Mouse (Mus musculus) CH12.LX (cell line): ENCODE data around the gene Ctdsp1. TPM values are rescaled to one million over a fixed set of nuclear protein-coding genes. Genes with fewer than 3 reads are reported as not detected.

Experiments used
- DNase-seq: peaks from one replicate; pipeline ENCODE4 v3.0.0-alpha.2; 2013; ENCODE audit errors: extremely low read depth
- H3K27ac ChIP-seq: 2 replicates; pipeline ENCODE4 v1.5.1; 2012; ENCODE audit warnings: low read depth, mild to moderate bottlenecking, control low read depth, moderate library complexity; ENCODE audit not compliant: insufficient read depth
- H3K27me3 ChIP-seq: replicated peaks from 2 replicates; pipeline ENCODE3; 2012; ENCODE audit warnings: inconsistent platforms
- H3K36me3 ChIP-seq, 2 experiments: replicated peaks in 1 of 2; 2 replicates each; pipeline versions ENCODE3 to v1.6.1; 2012; ENCODE audit warnings: inconsistent platforms in 1 of 2, low read length in 1 of 2, mild to moderate bottlenecking in 1 of 2, mixed read lengths in 1 of 2, moderate library complexity in 1 of 2; ENCODE audit not compliant: control insufficient read depth in 1 of 2, insufficient read depth in 1 of 2
- H3K4me1 ChIP-seq, 2 experiments: 2 replicates each; pipeline ENCODE4 v1.6.1; 2012; ENCODE audit warnings: inconsistent platforms in 1 of 2, moderate library complexity in 1 of 2; ENCODE audit not compliant: insufficient read depth in 2 of 2, control insufficient read depth in 1 of 2
- H3K4me2 ChIP-seq: 2 replicates; pipeline ENCODE4 v1.6.1; 2012; ENCODE audit warnings: low read depth, mild to moderate bottlenecking, control low read depth; ENCODE audit not compliant: poor library complexity, insufficient read depth, severe bottlenecking
- H3K4me3 ChIP-seq, 3 experiments: fragments of 150-350 bp in 1 of 3; sonication (generic) in 1 of 3; replicated peaks in 1 of 3; 2 replicates each; pipeline versions ENCODE3 to v1.5.1; 2011 to 2012; ENCODE audit warnings: low read depth in 2 of 3, low read length in 2 of 3, mild to moderate bottlenecking in 2 of 3, moderate library complexity in 2 of 3, control low read depth in 1 of 3, improper control_type of control experiment in 1 of 3, inconsistent platforms in 1 of 3, mixed read lengths in 1 of 3; ENCODE audit not compliant: poor library complexity in 1 of 3
- H3K79me2 ChIP-seq: replicated peaks from 2 replicates; pipeline ENCODE4 v1.6.1; 2012; ENCODE audit warnings: mild to moderate bottlenecking, moderate library complexity; ENCODE audit not compliant: control insufficient read depth, poor library complexity, insufficient read depth, severe bottlenecking; ENCODE audit errors: extremely low read depth
- H3K9ac ChIP-seq: 2 replicates; pipeline ENCODE4 v1.6.1; 2012; ENCODE audit warnings: low read depth, mild to moderate bottlenecking, control low read depth, moderate library complexity; ENCODE audit not compliant: insufficient read depth
- H3K9me3 ChIP-seq: replicated peaks from 2 replicates; pipeline ENCODE3; 2012; ENCODE audit warnings: low read length, inconsistent platforms, mixed read lengths
- BHLHE40 ChIP-seq: IDR thresholded peaks from 2 replicates; pipeline ENCODE4 v1.6.1; 2011; ENCODE audit warnings: mild to moderate bottlenecking, low read depth, low read length, improper control_type of control experiment
- CHD2 ChIP-seq: IDR thresholded peaks from 2 replicates; pipeline ENCODE4 v1.6.1; 2011; ENCODE audit warnings: low read length, improper control_type of control experiment
- CTCF ChIP-seq, 2 experiments: IDR thresholded peaks in 1 of 2; conservative IDR thresholded peaks in 1 of 2; 2 replicates each; pipeline ENCODE4 v1.5.1; 2011 to 2012; ENCODE audit warnings: low read depth in 2 of 2, low read length in 2 of 2, improper control_type of control experiment in 1 of 2, inconsistent platforms in 1 of 2, mild to moderate bottlenecking in 1 of 2, moderate library complexity in 1 of 2
- EP300 ChIP-seq: IDR thresholded peaks from 2 replicates; pipeline ENCODE4 v1.6.1; 2011; ENCODE audit warnings: low read length, improper control_type of control experiment
- HCFC1 ChIP-seq: IDR thresholded peaks from 2 replicates; pipeline ENCODE4 v1.6.1; 2012; ENCODE audit warnings: low read depth, mild to moderate bottlenecking, inconsistent platforms, low read length, improper control_type of control experiment
- IRF4 ChIP-seq: IDR thresholded peaks from 2 replicates; pipeline ENCODE4 v1.6.1; 2014; ENCODE audit warnings: low read depth, mild to moderate bottlenecking, inconsistent platforms, low read length, improper control_type of control experiment
- MAFK ChIP-seq: IDR thresholded peaks from 2 replicates; pipeline ENCODE4 v1.6.1; 2011; ENCODE audit warnings: low read length, improper control_type of control experiment; ENCODE audit not compliant: insufficient replicate concordance
- MAX ChIP-seq: IDR thresholded peaks from 2 replicates; pipeline ENCODE4 v1.6.1; 2011; ENCODE audit warnings: low read length, improper control_type of control experiment
- MEF2A ChIP-seq: IDR thresholded peaks from 2 replicates; pipeline ENCODE4 v1.6.1; 2014; ENCODE audit warnings: low read depth, mild to moderate bottlenecking, inconsistent platforms, low read length, improper control_type of control experiment, borderline replicate concordance
- MXI1 ChIP-seq: IDR thresholded peaks from 2 replicates; pipeline ENCODE4 v1.6.1; 2011; ENCODE audit warnings: mild to moderate bottlenecking, low read depth, low read length, improper control_type of control experiment
- POLR2A ChIP-seq: IDR thresholded peaks from 2 replicates; pipeline ENCODE4 v1.6.1; 2011; ENCODE audit warnings: low read depth, mild to moderate bottlenecking, improper control_type of control experiment, low read length
- RAD21 ChIP-seq: IDR thresholded peaks from 2 replicates; pipeline ENCODE4 v1.6.1; 2011; ENCODE audit warnings: low read depth, mild to moderate bottlenecking, low read length, improper control_type of control experiment, moderate library complexity
- RCOR1 ChIP-seq: conservative IDR thresholded peaks from 2 replicates; pipeline ENCODE4 v1.6.1; 2012; ENCODE audit warnings: low read depth, mild to moderate bottlenecking, inconsistent platforms, low read length, improper control_type of control experiment
- SIN3A ChIP-seq: IDR thresholded peaks from 2 replicates; pipeline ENCODE4 v1.6.1; 2012; ENCODE audit warnings: low read length, improper control_type of control experiment, inconsistent platforms
- SMC3 ChIP-seq: IDR thresholded peaks from 2 replicates; pipeline ENCODE4 v1.6.1; 2011; ENCODE audit warnings: low read depth, low read length, improper control_type of control experiment
- UBTF ChIP-seq: IDR thresholded peaks from 2 replicates; pipeline ENCODE4 v1.6.1; 2012; ENCODE audit warnings: low read depth, mild to moderate bottlenecking, inconsistent platforms, low read length, improper control_type of control experiment, moderate library complexity
- ZMIZ1 ChIP-seq: IDR thresholded peaks from 2 replicates; pipeline ENCODE4 v1.6.1; 2012; ENCODE audit warnings: low read depth, mild to moderate bottlenecking, inconsistent platforms, low read length, improper control_type of control experiment
- dilution Hi-C: fragments of 300-500 bp; cut with MboI; formaldehyde crosslinking; loops from 2 replicates; pipeline ENCODE4 v1.14.3; 2020; ENCODE audit warnings: low sequenced_read_pairs; ENCODE audit not compliant: extremely low pct_unique_long_range_greater_than_20kb, extremely low pct_ligation_motif_present
- in situ Hi-C: fragments of 300-500 bp; cut with MboI; formaldehyde crosslinking; loops from 3 replicates; pipeline ENCODE4 v1.14.3; 2019; ENCODE audit warnings: low sequenced_read_pairs, low pct_ligation_motif_present, low pct_unique_long_range_greater_than_20kb, mixed read lengths
- polyA plus RNA-seq: library from polyadenylated mRNA; unstranded; fragments of >175 nt; gene quantifications from 2 replicates; pipeline ENCODE4 v1.2.1, GENCODE M21; 2012; ENCODE audit warnings: low read depth; ENCODE audit not compliant: insufficient read length
- total RNA-seq, 2 experiments: library from RNA; depleted of rRNA; stranded (reverse); fragments of 300-350 nt in 1 of 2; fragments of >200 nt in 1 of 2; gene quantifications; 2 replicates each; pipeline ENCODE4 v1.2.3; 2012 to 2014

Gene Ctdsp1
- total and polyA plus RNA-seq, 3 experiments = 14.4 to 65.8 (median 23.4) TPM

DNA sequence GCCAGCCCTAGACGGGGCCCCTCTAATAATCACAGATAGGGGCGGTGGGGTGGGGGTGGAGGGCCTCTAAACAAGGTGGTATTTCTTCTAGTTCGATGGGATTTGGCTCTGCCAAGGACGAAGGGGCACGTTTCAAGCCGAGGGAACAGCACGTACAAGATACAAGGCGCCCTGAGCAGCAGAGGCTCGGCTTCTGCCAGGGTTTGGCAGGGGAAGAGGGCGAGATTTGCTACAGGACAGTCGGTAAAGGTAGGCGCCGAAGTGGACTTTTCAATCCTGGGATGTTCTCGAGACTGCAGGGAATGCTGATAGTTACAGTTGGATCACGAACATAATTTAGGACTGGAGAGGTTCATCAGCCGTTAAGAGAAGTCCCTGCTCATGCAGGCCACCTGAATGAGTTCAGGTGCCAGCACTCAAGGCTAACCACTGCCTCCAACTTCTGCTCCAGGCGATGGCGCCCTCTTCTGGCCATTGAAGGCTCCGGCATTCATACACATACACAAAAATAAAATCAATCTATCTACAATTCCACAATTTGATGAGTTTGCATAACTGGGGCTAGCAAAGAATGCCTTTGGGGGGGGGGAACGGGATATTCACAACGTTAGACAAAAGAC lies 912 bp upstream of the Ctdsp1 start:
- H3K9me3 ChIP-seq = no peaks in the 10 kb centered on the region
- H3K27me3 ChIP-seq = no peaks in the 10 kb centered on the region
- H3K4me2 ChIP-seq = peak overlapping the region; percentile 55
- H3K9ac ChIP-seq = peak overlapping the region; percentile 98; the same call in 1 of the 2 replicates
- H3K36me3 ChIP-seq = peaks cover 18 to 25% of the 10 kb centered on the region in 2 experiments
- peak; percentile 86 for DNase-seq
- in situ Hi-C loops (loop anchor here (5.0 to 10.0 kb wide), 2 partner anchors 54 to 78 kb away; no protein-coding TSS in a partner anchor), dilution Hi-C loops (no loop called here)
- peaks cover 11 to 69% of the 10 kb centered on the region in 2 experiments for H3K4me1 ChIP-seq
- H3K27ac ChIP-seq = peak overlapping the region; percentile 91
- TF ChIP-seq RAD21 (peak; percentile 69), MEF2A (peak; percentile 45; the same call in 1 of the 2 replicates), MAFK (peak; percentile 88), SIN3A (no peak; the same call in 1 of the 2 replicates), IRF4 (no peak), SMC3 (peak; percentile 72), ZMIZ1 (no peak), POLR2A (no peak), BHLHE40 (peak; percentile 37; the same call in 1 of the 2 replicates), MAX (peak; percentile 56; the same call in 1 of the 2 replicates), CTCF (conservative IDR thresholded peaks at IDR 0.05 in 1 of 2, IDR thresholded peaks at IDR 0.05 in 1 of 2; ENCODE audit: low read depth in 2 of 2, low read length in 2 of 2) (peak; percentile 63 to 76; a peak in 3 of 4 replicates), RCOR1 (peak; percentile 33; the same call in 1 of the 2 replicates)
- peak overlapping the region in 1 of 3 experiments; percentile 65 for H3K4me3 ChIP-seq
- H3K79me2 ChIP-seq = peaks cover 21% of the 10 kb centered on the region

DNA sequence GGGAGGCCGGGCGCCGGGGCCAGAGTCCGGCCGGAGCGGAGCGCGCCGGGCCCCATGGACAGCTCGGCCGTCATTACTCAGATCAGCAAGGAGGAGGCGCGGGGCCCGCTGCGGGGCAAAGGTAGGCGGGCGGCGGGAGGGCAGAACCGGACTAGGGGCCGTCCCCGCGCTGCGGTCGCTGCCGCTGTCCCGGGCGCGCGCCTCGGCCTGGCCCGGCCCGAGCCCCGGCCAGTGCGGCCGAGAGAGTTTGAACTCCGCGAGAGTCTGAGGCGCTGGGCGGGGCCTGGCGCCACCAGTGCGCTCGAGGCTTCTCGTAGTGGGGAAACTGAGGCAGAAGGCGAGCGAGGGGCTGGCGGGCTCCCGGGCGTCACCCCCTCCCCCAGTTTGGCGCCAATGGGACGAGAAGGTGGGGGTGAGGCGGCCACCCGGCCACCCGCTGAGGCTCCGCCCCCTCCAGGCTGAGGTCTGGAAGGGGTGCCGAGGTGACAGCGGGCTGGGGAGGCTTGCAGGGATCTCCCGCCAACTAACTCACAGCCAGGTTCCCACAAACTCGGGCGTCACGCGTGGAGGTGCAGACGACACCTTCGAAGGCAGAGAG lies 634 bp downstream of the Ctdsp1 start:
- H3K4me1 ChIP-seq = peaks cover 8 to 65% of the 10 kb centered on the region in 2 experiments; a peak in 3 of 4 replicates
- peaks cover 19 to 22% of the 10 kb centered on the region in 2 experiments for H3K36me3 ChIP-seq
- H3K9ac ChIP-seq = peak overlapping the region; percentile 98
- H3K27ac ChIP-seq = peak overlapping the region; percentile 76
- H3K4me3 ChIP-seq = peak overlapping the region; percentile 65 to 86 (median 73)
- H3K9me3 ChIP-seq = no peaks in the 10 kb centered on the region
- peaks cover 21% of the 10 kb centered on the region for H3K79me2 ChIP-seq
- dilution Hi-C loops = no loop called here
- TF ChIP-seq HCFC1 (no peak), CHD2 (peak; percentile 55; the same call in 1 of the 2 replicates), EP300 (no peak), UBTF (peak; percentile 27; the same call in 1 of the 2 replicates), MXI1 (peak; percentile 22; the same call in 1 of the 2 replicates), POLR2A (peak; percentile 47; the same call in 1 of the 2 replicates), ZMIZ1 (0 out of 2 replicates have a peak, but pooled peaks have one; percentile 11)
- DNase-seq = peak; percentile 61
- in situ Hi-C loops = loop anchor here (5.0 to 10.0 kb wide), 2 partner anchors 53 to 80 kb away; no protein-coding TSS in a partner anchor
- H3K4me2 ChIP-seq = peak overlapping the region; percentile 41
- no peaks in the 10 kb centered on the region for H3K27me3 ChIP-seq
